Mouse (Mus musculus): ENCODE data around the gene Olfr78.

Olfr78 gene

DNA sequence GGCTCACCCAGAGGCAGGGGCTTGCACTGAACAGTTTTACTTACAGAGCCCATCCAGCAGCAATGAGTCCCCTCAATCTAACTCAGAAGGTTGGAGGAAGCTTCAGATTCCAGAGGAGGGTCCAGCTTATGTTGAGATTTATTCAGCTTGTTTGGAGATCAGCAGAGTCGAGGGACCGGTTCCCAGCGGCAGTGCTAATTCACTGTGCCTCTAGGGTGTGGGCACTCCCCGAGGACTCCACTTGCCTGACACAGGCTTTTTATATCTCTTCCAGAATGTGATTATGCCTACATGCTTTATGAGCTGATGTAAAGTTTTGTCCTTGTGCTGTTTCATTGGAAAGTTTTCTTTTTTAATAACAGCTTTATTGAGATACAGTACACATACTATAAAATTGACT is at the start of gene Olfr78, which contains the start of gene Olfr560:
Olfr78 (minus strand) TSS at position 206 of the 400 bp plus-strand sequence.
Olfr560 (minus strand) TSS at position 101 of the 400 bp plus-strand sequence.
- in situ Hi-C loops (cut with MboI): no loop called here

- in situ Hi-C loops (cut with MboI): no loop called here
These were observed 43.9 kb upstream of the Olfr78 start, which contains the start of gene Olfr564 for GRCm38 (mm10) chr7:102803180-102803579. Olfr564 (plus strand) TSS chr7:102803480.

DNA sequence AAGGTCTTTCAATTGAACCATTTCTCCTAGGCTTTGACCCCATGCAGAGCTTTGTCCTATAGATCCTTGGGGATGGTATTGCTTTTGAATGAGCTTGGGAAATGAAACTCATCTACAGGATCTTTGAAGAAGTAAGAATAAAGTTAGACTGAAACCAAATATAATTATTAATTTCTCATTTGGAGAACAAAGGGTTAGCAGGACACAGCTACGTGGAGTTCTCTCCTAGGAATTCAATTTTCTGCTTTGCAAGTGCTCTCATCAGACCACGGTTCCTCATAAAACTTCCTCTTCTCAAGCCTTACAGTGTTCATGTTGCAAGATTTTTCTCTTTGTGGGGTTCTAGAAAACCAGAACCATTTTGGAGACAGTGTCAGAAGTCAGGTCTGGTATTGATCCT is 11.7 kb upstream of the Olfr78 start, which contains the start of gene Olfr561:
Olfr561 (plus strand) TSS at position 301 of the 400 bp plus-strand sequence.
- in situ Hi-C loops (cut with MboI): no loop called here

GRCm38 (mm10) chr7:102752086-102752485 is 7.2 kb downstream of the Olfr78 start:
- in situ Hi-C loops (cut with MboI): no loop called here

DNA sequence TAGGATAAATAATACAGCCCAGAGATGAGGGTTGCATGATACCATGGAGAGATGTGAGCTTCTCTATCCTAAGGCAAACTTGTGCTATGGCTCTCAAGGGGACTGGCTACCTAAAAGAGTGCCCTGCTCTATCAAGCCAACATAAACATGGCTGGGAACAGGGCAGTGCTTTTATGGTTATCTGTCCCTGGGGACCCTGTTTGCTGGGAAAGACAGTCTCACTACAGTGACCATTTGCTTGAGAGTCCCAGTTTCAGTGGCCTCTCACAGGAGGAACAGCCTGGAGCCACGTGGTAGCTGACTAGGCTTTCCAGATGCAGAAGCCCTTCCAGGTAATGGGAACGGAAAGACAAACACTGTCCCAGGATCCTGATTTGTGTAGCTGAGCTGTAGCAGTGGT is 21.6 kb downstream of the Olfr78 start:
- in situ Hi-C loops (cut with MboI): no loop called here

GRCm38 (mm10) chr7:102733793-102734192 is 25.5 kb downstream of the Olfr78 start:
- in situ Hi-C loops (cut with MboI): no loop called here

DNA sequence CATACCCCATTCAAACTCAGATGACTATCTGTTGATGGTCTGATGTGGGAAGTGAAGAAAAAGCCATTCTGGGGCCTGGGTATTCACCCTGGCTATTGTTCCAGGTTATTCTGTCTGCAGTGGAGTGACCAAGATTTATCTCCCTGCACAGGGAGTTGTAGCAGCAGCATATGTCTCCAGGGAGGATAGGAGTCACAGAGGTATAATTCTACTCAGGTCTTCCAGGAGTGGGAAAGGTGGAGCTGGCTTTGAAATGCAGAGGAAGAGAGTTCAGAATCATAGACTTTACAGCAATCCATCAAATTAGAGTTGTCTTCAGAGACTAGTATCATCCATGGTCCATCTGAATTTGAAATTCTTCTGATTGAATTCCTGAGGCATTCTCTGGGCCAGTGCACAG is 31.9 kb downstream of the Olfr78 start, which contains the start of gene Olfr559:
Olfr559 (minus strand) TSS at position 101 of the 400 bp plus-strand sequence.
- in situ Hi-C loops (cut with MboI): no loop called here

- in situ Hi-C loops (cut with MboI): no loop called here
These were observed 40.3 kb downstream of the Olfr78 start, which contains the start of gene Olfr33 for GRCm38 (mm10) chr7:102718970-102719369. Olfr33 (minus strand) TSS chr7:102719070.

GRCm38 (mm10) chr7:102701915-102702314 is 57.4 kb downstream of the Olfr78 start, which contains the start of gene Olfr558:
Olfr558 (plus strand) TSS chr7:102702215.
- in situ Hi-C loops (cut with MboI): no loop called here

DNA sequence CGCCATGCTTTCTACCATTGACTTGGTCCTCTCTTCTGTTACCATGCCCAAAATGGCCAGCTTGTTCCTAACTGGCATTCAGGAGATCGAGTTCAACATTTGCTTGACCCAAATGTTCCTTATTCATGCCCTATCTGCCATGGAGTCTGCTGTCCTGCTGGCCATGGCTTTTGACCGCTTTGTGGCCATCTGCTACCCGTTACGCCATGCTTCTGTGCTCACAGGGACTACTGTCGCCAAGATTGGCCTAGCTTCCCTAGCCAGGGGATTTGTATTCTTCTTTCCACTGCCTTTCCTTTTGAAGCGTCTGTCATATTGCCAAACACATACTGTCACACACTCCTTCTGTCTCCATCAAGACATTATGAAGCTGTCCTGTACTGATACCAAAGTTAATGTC is 60.8 kb downstream of the Olfr78 start:
- in situ Hi-C loops (cut with MboI): no loop called here

- in situ Hi-C loops (cut with MboI): no loop called here
These were observed 63.7 kb downstream of the Olfr78 start, which contains the start of gene Olfr557 for GRCm38 (mm10) chr7:102695358-102696125. Olfr557 (plus strand) TSS chr7:102695910.

All from mature B cell (primary cell).